Mouse (Mus musculus): Measurements from ENCODE around the gene Plxnd1. TPM values are rescaled to one million over a fixed set of nuclear protein-coding genes. Genes with fewer than 3 reads are reported as not detected.
A peak's percentile ranks its signal among the peaks of the same experiment; 100 is the strongest.

Plxnd1 gene
- polyA plus RNA-seq, 1 experiment from 2014 or later, result 25.2 TPM

DNA sequence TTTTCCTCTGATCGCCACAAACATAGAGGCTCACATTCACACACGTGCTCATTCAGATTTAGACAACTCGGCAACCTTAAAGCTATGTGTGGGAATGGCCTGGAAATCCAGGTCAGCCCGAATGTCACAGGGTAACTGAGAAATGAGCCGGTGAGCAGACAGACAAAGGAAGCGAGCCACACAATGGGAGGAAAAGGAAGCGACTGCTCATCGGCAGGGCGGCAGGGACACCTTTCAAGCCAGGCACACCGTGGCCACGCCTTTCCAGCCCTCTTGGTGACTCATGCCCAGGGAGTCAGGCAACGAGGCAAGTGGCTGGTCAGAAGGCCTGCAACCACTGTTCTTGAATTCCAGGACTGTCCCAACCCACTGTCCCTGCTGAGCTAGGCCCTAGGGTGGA, 14.6 kb upstream of the Plxnd1 start:
- no peak overlapping the region for H3K9ac ChIP-seq
- no peaks in the 10 kb centered on the region for H3K36me3 ChIP-seq
- ATAC-seq (ENCODE audit: insufficient number of reproducible peaks, insufficient read depth, low FRiP score, low TSS enrichment, low read depth), result no peak
- 59% methylated on average over 12 of the region's 12 CpGs for WGBS
- H3K27ac ChIP-seq, result no peak overlapping the region
- peaks cover 16% of the 10 kb centered on the region; the same call in 1 of the 2 replicates for H3K4me1 ChIP-seq
- H3K4me3 ChIP-seq, result no peak overlapping the region
- H3K9me3 ChIP-seq, result no peaks in the 10 kb centered on the region
- H3K4me2 ChIP-seq, result no peak overlapping the region
- peaks cover 12% of the 10 kb centered on the region for H3K27me3 ChIP-seq

DNA sequence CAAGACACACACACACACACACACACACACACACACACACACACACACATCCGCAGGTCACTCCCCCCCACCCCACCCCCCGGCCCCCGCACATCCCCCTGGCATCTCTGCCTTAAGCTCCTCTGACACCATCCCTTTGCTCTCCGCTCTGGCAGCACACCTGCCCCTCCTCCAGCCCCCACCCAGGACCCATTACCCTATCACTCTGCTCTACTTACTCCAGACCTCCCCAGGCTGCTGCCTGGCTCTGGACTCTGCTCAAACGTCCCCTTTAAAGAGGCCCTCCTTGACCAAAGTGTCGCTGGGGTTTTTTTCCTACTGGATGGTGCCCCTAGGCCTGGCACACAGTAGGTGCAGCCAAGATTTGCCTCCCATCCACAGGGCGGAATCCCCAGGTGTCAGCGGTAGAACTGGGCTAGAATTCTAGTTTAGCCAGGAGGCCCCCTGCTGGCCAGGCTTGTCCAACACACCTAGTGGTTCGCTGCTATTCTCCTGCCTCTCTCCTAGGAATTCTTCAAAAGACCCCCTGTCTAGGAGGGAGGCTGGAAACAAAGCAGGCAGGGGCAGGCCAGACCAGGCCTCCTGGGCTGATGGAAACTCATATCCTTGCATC, 12.9 kb upstream of the Plxnd1 start:
- Histone ChIP-seq H3K9me3 (no peaks in the 10 kb centered on the region), H3K36me3 (no peaks in the 10 kb centered on the region), H3K4me1 (peaks cover 23% of the 10 kb centered on the region; the same call in 1 of the 2 replicates), H3K4me3 (no peak overlapping the region), H3K27me3 (peaks cover 12% of the 10 kb centered on the region), H3K9ac (no peak overlapping the region), H3K4me2 (no peak overlapping the region), H3K27ac (no peak overlapping the region)
- WGBS, result 22% methylated on average over 9 of the region's 9 CpGs
- no peak; the same call in 1 of the 2 replicates for ATAC-seq (ENCODE audit: insufficient number of reproducible peaks, insufficient read depth, low FRiP score, low TSS enrichment, low read depth)

DNA sequence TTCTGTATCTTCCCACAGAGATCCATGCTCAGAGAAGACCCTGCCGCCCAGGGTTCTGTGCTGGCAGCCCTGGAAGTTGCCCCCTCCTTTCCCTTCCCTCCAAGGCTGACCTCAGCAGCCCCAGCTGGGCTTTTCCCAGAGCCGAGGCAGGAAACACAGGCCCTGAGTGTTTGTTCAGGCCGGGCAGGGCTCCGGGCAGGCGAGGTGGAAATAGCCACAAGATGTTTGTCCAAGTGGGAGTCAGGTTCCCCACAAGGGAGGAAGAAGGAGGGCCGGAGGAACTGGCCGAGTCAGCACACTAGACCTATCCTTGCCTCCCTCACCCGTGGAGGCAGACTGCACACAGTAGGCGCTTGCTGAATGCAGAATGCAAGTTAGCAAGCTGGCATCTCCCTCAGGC, 11.9 kb upstream of the Plxnd1 start:
- peaks cover 12% of the 10 kb centered on the region for H3K27me3 ChIP-seq
- H3K4me1 ChIP-seq, result peaks cover 23% of the 10 kb centered on the region; the same call in 1 of the 2 replicates
- no peak overlapping the region for H3K4me3 ChIP-seq
- H3K4me2 ChIP-seq, result no peak overlapping the region
- no peaks in the 10 kb centered on the region for H3K9me3 ChIP-seq
- no peak; the same call in 1 of the 2 replicates for ATAC-seq (ENCODE audit: insufficient number of reproducible peaks, insufficient read depth, low FRiP score, low TSS enrichment, low read depth)
- no peak overlapping the region for H3K9ac ChIP-seq
- 23% methylated on average over 9 of the region's 9 CpGs for WGBS
- peak overlapping the region; percentile 57; the same call in 1 of the 2 replicates for H3K27ac ChIP-seq
- no peaks in the 10 kb centered on the region for H3K36me3 ChIP-seq

DNA sequence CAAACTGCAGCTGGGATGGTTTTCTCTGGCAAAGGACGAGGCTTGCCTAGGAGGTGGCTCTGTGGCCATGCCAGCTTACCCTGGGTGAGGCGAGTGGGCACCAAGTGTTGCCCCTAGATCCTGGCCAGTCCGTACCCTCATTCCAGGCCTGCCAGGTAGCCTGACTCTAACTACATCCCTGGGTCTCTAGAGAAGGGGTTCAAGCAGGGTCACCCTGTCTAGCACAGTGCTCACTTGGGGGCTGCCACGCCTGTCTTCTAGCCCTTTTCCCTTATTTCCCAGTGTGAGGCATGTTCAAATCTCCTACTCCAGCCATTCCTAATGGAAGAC, 11.1 kb upstream of the Plxnd1 start:
- ATAC-seq (ENCODE audit: insufficient number of reproducible peaks, insufficient read depth, low FRiP score, low TSS enrichment, low read depth), result no peak
- peaks cover 23% of the 10 kb centered on the region; the same call in 1 of the 2 replicates for H3K4me1 ChIP-seq
- H3K27me3 ChIP-seq, result peaks cover 12% of the 10 kb centered on the region
- H3K9me3 ChIP-seq, result no peaks in the 10 kb centered on the region
- no peak overlapping the region for H3K4me2 ChIP-seq
- H3K27ac ChIP-seq, result peak overlapping the region; percentile 57; the same call in 1 of the 2 replicates
- no peaks in the 10 kb centered on the region for H3K36me3 ChIP-seq
- no peak overlapping the region for H3K4me3 ChIP-seq
- 81% methylated on average over 4 of the region's 4 CpGs for WGBS
- H3K9ac ChIP-seq, result no peak overlapping the region

DNA sequence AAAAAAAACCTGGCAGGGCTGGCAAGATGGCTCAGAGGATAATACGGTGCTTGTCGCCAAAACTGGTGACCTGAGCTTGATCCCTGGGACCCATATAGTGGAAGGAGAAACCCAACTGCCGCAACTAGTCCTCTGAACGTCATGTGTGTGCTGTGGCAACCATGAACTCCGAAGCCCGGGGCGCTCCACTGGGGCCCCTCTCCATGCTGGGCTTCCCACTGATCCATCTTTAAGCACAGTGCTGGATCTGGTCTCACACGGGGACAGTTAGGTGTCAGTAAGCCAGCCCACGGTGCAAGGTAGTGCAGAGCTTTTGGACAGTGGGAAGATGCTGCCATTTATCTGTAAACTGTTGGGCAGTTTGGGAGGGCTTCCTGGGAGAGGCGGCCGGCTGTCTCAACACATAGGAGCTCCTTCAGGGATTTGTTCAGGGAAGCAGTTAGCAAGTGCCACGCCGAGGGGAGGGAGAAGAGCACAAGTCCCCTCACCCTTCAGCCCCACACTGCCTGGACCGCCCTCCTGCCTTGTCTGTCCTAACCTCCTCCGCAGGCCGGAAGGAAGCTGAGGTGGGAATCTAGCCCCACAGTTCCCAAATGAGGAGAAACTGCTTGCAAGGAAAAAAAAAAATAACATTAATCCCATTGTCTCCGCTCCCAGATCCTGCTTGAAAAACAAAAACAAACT, 10.6 kb upstream of the Plxnd1 start:
- H3K27ac ChIP-seq, result peak overlapping the region; percentile 28; the same call in 1 of the 2 replicates
- no peak for ATAC-seq (ENCODE audit: insufficient number of reproducible peaks, insufficient read depth, low FRiP score, low TSS enrichment, low read depth)
- 75% methylated on average over 17 of the region's 17 CpGs for WGBS

DNA sequence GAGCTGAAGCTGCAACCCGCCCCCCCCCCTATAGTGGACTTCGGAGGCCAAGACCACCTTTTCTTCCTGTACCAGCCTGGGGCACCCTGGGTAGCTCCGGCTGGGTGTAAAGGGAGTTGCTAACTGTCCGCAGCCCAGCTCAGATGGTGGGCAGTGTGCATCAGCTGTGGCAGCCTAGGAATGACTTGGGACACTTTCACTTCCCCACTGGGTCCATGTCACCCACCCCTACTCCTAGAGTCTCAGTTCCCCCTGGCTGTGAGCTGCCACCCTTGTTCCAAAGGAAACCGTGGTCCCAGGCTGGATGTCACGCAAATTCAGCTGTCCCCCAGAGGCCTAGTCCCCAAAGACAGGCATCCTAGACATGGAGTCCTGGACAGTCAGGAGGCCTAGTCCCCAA, 9.9 kb upstream of the Plxnd1 start:
- no peak overlapping the region for H3K9ac ChIP-seq
- peaks cover 12% of the 10 kb centered on the region for H3K27me3 ChIP-seq
- no peaks in the 10 kb centered on the region for H3K36me3 ChIP-seq
- no peak overlapping the region for H3K4me3 ChIP-seq
- H3K4me2 ChIP-seq, result no peak overlapping the region
- 0 out of 2 replicates have a peak overlapping the region, but pooled peaks have one; percentile 11 for H3K27ac ChIP-seq
- ATAC-seq (ENCODE audit: insufficient number of reproducible peaks, insufficient read depth, low FRiP score, low TSS enrichment, low read depth), result no peak
- no peaks in the 10 kb centered on the region for H3K9me3 ChIP-seq
- WGBS, result 81% methylated on average over 6 of the region's 6 CpGs
- H3K4me1 ChIP-seq, result peaks cover 23% of the 10 kb centered on the region; the same call in 1 of the 2 replicates

More for the DNA sequence above, 10.6 kb upstream of the Plxnd1 start:
- no peaks in the 10 kb centered on the region for H3K9me3 ChIP-seq
- no peak overlapping the region for H3K4me2 ChIP-seq
- H3K36me3 ChIP-seq, result no peaks in the 10 kb centered on the region
- H3K27me3 ChIP-seq, result peaks cover 12% of the 10 kb centered on the region
- peaks cover 23% of the 10 kb centered on the region; the same call in 1 of the 2 replicates for H3K4me1 ChIP-seq
- no peak overlapping the region for H3K9ac ChIP-seq
- H3K4me3 ChIP-seq, result no peak overlapping the region

DNA sequence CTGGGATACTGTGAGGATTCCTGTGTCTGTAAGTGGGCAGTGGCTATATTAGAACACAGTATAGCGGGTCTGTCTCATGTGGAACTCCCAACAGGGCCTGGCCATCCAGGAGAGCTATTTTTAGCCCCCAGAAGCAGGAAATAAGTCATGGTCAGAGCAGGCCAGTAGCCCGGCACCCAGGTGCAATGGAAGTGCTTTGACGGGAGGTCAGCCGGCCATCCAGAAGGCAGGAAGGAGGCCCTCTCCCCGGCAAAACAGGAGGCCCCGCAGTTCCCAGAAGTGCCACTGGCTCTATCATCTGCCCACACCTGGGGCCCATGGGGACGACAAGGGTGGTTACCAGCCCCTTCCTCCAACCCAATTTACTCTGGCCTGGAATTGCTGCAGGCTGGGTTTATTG, 9.3 kb upstream of the Plxnd1 start:
- no peaks in the 10 kb centered on the region for H3K9me3 ChIP-seq
- peaks cover 26% of the 10 kb centered on the region; the same call in 1 of the 2 replicates for H3K4me1 ChIP-seq
- H3K4me2 ChIP-seq, result no peak overlapping the region
- H3K9ac ChIP-seq, result no peak overlapping the region
- no peaks in the 10 kb centered on the region for H3K36me3 ChIP-seq
- 0 out of 2 replicates have a peak overlapping the region, but pooled peaks have one; percentile 11 for H3K27ac ChIP-seq
- H3K4me3 ChIP-seq, result no peak overlapping the region
- WGBS, result 53% methylated on average over 7 of the region's 7 CpGs
- H3K27me3 ChIP-seq, result peaks cover 12% of the 10 kb centered on the region
- no peak for ATAC-seq (ENCODE audit: insufficient number of reproducible peaks, insufficient read depth, low FRiP score, low TSS enrichment, low read depth)

DNA sequence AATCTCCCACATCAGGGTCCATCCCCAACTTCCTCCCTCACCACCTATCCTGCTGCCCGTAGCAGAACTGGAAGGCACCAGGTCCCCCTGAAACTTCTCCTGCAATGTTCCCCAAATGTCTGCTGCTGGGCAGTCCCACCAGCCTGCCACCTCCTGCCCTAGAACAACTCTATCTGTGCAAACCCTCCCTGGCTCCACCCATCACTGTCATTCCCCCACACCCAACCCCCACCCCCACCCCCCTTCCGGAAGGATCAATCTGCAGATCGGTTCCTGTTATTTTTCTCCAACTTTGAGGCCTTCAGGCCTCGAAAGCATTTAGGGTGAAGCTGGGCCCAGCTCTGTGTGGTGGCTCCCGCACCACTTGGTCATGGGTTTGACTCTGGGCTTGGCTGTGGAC, 8.7 kb upstream of the Plxnd1 start:
- H3K4me1 ChIP-seq, result peaks cover 31% of the 10 kb centered on the region
- no peaks in the 10 kb centered on the region for H3K9me3 ChIP-seq
- H3K36me3 ChIP-seq, result no peaks in the 10 kb centered on the region
- peaks cover 12% of the 10 kb centered on the region for H3K27me3 ChIP-seq
- H3K9ac ChIP-seq, result 0 out of 2 replicates have a peak overlapping the region, but pooled peaks have one; percentile 21
- no peak for ATAC-seq (ENCODE audit: insufficient number of reproducible peaks, insufficient read depth, low FRiP score, low TSS enrichment, low read depth)
- H3K4me2 ChIP-seq, result no peak overlapping the region
- WGBS, result 62% methylated on average over 5 of the region's 5 CpGs
- no peak overlapping the region for H3K27ac ChIP-seq
- no peak overlapping the region for H3K4me3 ChIP-seq

DNA sequence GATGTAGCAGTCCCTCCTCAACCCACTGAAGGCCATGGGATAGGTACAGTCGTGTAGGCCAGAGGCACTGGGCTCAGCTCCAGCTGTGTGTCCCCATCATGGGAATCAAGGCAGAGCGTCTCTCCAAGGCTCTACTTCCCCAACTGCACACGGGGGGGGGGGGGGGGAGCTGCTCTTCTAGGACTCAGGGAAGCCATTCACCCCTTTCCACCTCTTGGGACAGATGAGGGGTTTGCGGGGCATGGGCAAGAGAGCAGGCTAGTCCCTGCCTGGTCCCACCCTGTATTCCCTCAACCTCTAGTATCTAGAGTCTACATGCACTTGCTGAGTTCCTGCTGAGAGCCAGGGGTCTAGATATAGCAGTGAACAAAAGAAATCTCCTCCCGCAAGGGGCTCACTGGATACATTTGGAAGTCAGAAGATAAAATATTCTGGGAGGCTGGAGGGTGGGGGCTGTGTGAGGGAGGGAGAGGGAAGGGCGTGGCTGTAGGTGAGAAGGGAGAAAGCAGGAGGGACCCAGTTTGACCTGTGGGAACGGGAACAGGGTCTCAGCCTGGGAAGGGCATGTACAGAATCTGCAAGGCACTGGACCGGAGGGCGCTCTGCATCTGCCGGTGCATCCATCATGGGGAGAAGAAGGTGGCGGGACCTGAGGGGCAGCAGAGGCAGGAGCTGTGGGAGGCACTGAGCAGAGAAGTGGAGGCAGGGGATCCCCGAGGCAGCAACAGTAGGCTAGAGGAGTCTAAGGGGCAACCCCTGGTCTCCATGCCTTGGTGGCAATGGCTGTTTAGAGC, 7.7 kb upstream of the Plxnd1 start:
- Histone ChIP-seq H3K4me3 (no peak overlapping the region), H3K4me1 (peaks cover 37% of the 10 kb centered on the region), H3K27me3 (peaks cover 12% of the 10 kb centered on the region), H3K27ac (peak overlapping the region; percentile 16; the same call in 1 of the 2 replicates), H3K4me2 (no peak overlapping the region), H3K9ac (no peak overlapping the region), H3K9me3 (no peaks in the 10 kb centered on the region), H3K36me3 (no peaks in the 10 kb centered on the region)
- 69% methylated on average over 12 of the region's 12 CpGs for WGBS
- no peak for ATAC-seq (ENCODE audit: insufficient number of reproducible peaks, insufficient read depth, low FRiP score, low TSS enrichment, low read depth)

DNA sequence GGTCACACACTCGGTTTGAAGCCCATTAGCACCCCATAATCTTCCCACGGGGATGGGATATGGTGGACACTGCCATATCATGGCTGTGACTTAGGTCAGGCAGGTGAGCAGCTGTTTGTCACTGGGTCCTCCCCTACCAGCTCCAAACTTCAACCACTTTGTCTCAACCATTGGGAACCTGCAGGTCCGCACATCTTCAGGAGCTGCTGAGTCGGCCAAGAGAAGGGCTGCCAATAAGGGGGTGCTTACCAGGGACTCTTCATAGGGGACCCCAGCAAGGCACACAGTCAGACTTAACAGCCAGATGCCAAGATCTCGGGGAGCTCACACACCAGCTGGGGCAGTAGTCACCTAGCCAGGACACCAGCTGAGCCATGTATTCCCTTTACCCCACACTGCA, 6.0 kb upstream of the Plxnd1 start:
- Histone ChIP-seq H3K9ac (no peak overlapping the region), H3K9me3 (no peaks in the 10 kb centered on the region), H3K36me3 (no peaks in the 10 kb centered on the region), H3K4me3 (no peak overlapping the region), H3K4me1 (peaks cover 40% of the 10 kb centered on the region), H3K4me2 (no peak overlapping the region), H3K27me3 (peaks cover 2% of the 10 kb centered on the region; the same call in 1 of the 2 replicates), H3K27ac (no peak overlapping the region)
- no peak for ATAC-seq (ENCODE audit: insufficient number of reproducible peaks, insufficient read depth, low FRiP score, low TSS enrichment, low read depth)
- WGBS, result 85% methylated on average over 5 of the region's 5 CpGs

DNA sequence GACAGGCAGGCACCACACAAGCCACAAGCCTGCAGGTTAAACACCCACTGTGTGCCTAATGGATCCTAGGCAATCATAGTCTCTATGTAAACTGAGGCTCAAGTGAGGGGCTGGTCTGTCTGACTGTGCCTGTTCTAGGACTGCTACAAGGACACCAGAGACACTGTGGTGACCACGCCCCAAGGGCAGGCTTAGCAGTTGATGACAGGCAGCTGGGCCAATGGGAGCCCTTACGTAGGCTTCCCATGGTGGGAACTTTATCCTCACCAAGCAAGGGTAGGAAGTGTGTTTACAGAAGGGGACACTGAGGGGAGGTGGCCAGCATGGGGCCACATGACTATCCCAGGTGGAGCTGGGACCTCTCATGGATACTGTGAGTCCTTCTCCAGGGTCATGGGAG, 4.4 kb upstream of the Plxnd1 start:
- Histone ChIP-seq H3K36me3 (no peaks in the 10 kb centered on the region), H3K27ac (no peak overlapping the region), H3K9me3 (no peaks in the 10 kb centered on the region), H3K4me2 (no peak overlapping the region), H3K27me3 (peaks cover 9% of the 10 kb centered on the region), H3K4me3 (no peak overlapping the region), H3K4me1 (peaks cover 44% of the 10 kb centered on the region), H3K9ac (no peak overlapping the region)
- no peak for ATAC-seq (ENCODE audit: insufficient number of reproducible peaks, insufficient read depth, low FRiP score, low TSS enrichment, low read depth)
- 78% methylated on average over 2 of the region's 2 CpGs for WGBS
